Mouse (Mus musculus) subcutaneous adipose tissue, adult 2 months (tissue): ENCODE measurements around the gene Snapin. TPM values are rescaled to one million over a fixed set of nuclear protein-coding genes. Genes with fewer than 3 reads are reported as not detected.

Experiments used
- polyA plus RNA-seq: library from polyadenylated mRNA; depleted of rRNA; stranded (reverse); fragments of >200 nt; gene quantifications from 2 replicates; pipeline ENCODE4 v1.2.3, GENCODE M21; 2012; ENCODE audit warnings: low replicate concordance; rRNA removed

The Snapin gene
- 45.0 and 49.4 TPM in 2 replicates for polyA plus RNA-seq

DNA sequence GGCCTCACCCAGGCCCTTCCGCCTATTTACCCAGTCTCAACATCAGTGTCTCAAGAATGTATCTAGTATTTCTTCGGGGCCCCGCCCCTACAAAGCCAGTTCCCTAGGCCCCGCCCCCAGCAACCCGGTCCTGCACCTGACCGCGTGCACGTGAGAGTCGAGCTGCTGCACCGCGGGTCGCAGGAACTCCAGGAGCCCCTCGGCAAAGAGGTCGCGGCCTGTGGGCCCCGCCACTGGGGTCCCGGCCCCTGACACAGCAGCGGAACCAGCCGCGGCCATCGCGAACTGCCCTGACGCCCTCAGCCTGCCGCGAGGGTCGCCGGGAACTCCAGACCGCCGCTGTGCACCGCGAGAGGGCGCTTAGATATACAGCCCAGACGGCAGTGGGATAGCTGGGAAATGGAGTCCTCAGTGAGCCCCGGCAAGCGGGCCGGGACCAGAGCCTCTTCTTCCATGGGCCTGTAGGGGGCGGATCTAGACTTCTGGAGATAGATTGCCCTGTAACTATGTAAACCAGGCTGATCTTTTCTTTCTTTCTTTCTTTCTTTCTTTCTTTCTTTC is at the start of gene Snapin:
Gene Snapin (minus strand): TSS at position 338 of the 561 bp plus-strand sequence.

GRCm38 (mm10) chr3:90537141-90537904 is 46.5 kb upstream of the Snapin start, which contains the start of gene S100a16:
S100a16 (plus strand) TSS chr3:90537254.

DNA sequence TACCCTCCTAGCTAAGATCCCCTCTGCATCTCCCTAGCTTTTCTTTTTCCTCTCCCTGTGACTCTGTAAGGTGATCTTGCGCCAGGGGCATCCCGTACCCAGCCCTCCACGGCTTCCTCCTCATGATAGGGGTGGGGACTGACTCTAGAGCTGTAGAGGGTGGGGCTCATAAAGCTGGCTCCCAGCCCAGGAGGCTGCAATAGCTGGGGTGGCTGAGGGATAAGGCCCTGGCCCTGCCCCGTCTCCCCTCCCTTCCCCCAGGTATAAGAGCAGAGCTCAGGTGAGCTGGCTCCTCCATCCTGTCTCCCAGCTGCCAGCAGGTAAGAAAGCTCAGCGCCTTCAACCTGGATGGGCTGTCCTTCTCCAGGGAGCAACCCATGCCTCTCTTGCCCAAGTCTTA is 35.7 kb upstream of the Snapin start, which contains the start of gene S100a14:
Gene S100a14 (plus strand): TSS at position 277 of the 400 bp plus-strand sequence.

DNA sequence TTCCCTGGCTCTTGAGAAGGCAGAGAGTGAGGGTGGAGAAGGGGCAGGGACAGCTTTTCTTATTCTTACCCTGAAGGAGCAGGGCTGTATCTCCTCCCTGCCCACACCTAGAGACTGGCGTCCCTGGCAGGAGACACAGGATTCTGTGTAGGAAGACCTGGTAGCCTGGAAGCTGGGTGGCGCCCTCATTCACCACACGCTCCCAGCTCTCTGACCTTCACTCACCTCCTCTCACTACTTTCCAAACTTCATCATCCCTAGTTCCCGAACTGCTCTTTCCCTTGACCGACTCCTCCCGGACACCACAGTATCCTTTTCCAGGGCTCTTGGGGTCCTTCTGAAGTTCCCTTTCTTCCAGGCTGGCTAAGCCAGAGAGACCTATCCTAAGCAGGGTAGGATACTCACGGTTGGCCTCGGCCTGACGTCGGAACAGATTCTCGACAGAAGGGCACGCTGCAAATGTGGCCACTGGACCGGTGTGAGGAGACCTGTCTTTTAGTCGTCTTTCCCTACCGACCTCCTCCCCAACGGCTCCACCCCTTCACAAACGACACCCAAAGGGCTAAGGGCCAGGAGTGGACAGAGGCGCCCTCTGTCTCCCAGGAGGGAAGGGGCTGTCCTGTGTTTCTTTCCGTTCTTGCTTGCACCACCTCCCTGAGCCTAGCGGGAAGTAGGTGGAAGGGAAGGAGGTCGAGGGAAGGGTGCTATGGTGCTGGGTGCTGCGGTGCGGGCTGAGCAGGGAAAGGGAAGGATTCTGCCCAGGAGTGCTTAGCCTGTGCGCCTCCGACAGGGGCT is 23.2 kb upstream of the Snapin start, which contains the start of the genes S100a1 and S100a13:
Gene S100a1 (minus strand): TSS at position 597 of the 795 bp plus-strand sequence.
Gene S100a13 (plus strand): TSS at position 640 of the 795 bp plus-strand sequence.

GRCm38 (mm10) chr3:90508950-90509746 is 18.3 kb upstream of the Snapin start, which contains the start of gene Chtop:
Chtop (minus strand) TSS chr3:90509498.

DNA sequence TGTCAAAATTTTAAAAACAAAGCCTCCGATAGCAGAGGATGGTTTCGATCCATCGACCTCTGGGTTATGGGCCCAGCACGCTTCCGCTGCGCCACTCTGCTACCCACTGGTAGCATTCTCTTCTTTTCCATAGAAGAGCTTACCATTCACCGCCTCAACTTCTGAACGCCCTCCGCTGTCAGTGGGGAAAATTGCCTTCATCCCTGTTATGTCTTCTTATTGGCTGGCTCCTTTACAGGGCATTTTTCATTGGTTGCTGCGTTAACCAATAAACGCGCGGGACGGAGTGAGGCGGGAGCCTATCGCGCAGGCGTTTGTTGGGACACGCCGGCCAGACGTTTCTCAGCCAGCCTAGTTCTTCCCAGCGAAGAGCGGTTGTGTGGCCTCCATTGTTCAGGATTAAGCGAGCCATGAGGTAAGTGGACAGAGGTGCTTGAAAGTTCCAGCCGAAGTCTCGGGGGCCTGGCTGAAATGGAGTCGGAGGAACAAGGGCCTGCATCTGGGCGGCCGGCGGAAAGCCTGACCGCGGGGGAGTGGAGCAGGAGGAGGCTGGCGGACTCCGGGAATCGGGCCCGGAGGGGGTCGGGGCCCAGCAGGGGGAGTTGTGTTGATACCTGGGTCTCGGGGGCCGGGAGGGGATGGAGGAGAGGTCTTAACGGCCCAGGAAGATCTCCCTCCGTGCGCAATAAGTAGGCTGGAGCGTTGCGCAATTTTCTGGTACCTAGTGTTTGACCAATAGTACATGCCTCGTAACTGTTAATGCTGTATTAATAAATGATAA is 14.8 kb downstream of the Snapin start, which contains the start of gene Ilf2:
Gene Ilf2 (plus strand): TSS at position 296 of the 781 bp plus-strand sequence.

DNA sequence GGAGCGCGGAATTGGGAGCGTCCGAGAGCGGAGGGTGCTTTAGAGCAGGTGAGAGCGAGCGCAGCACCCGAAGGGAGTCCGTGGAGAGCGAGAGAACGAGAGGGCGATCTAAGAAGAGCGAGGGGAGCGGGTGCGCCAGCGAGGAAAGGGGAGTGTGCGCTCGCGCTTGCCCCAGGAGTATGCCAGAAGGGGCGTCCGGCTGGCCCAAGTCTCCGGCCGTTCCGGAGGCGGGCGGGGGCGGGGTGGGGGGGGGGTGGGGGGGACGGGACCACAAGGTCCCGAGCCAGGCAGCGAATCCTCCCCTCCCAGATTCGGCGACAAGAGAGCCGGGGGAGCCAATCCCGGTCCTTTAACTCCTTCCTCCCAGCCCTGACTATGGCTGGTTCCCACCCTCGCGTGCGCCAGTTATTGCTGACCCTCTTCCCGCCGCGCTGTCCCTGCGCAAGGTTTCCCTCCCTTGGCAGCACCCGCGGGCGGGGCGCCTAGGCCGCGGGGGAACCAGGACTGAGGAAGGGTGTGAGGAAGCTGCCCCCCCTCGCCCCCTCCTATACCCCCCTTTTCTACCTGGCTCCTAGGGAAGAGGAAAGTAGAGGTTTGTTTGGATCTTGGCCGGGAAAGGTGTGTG is 25.0 kb downstream of the Snapin start, which contains the start of gene Npr1:
Gene Npr1 (minus strand): TSS at position 181 of the 625 bp plus-strand sequence.

Other genes starting within 250 kb of the Snapin start
- gene Creb3l4, start 247.5 kb downstream of the Snapin start, polyA plus RNA-seq = 1.4 and 2.9 TPM in 2 replicates
- 123 and 129 TPM in 2 replicates for gene Slc39a1, start 242.9 kb downstream of the Snapin start, polyA plus RNA-seq
- 49.7 and 72.4 TPM in 2 replicates for gene Crtc2, start 236.9 kb downstream of the Snapin start, polyA plus RNA-seq
- 21.1 and 31.2 TPM in 2 replicates for gene Dennd4b, start 225.8 kb downstream of the Snapin start, polyA plus RNA-seq
- gene Gatad2b, start 197.9 kb downstream of the Snapin start, polyA plus RNA-seq = 21.2 and 31.8 TPM in 2 replicates
- 17.7 and 47.6 TPM in 2 replicates for gene Slc27a3, start 101.1 kb downstream of the Snapin start, polyA plus RNA-seq
- gene Ints3, start 57.4 kb downstream of the Snapin start, polyA plus RNA-seq = 30.1 and 42.9 TPM in 2 replicates
- 104 and 143 TPM in 2 replicates for gene Npr1, start 25.2 kb downstream of the Snapin start, polyA plus RNA-seq
- gene Ilf2, start 14.9 kb downstream of the Snapin start, polyA plus RNA-seq = 21.6 and 39.3 TPM in 2 replicates
- 31.3 and 57.5 TPM in 2 replicates for gene Chtop, start 18.5 kb upstream of the Snapin start, polyA plus RNA-seq
- gene S100a1, start 23.4 kb upstream of the Snapin start, polyA plus RNA-seq = 163 and 272 TPM in 2 replicates
- 81.9 and 200 TPM in 2 replicates for gene S100a13, start 23.4 kb upstream of the Snapin start, polyA plus RNA-seq
- gene S100a14, start 35.8 kb upstream of the Snapin start, polyA plus RNA-seq = 0.44 and 0.63 TPM in 2 replicates
- 177 and 190 TPM in 2 replicates for gene S100a16, start 46.2 kb upstream of the Snapin start, polyA plus RNA-seq
- gene S100a3, start 69.5 kb upstream of the Snapin start, polyA plus RNA-seq = 0.91 and 1.5 TPM in 2 replicates
- not detected in 2 replicates for gene S100a2, start 99.2 kb upstream of the Snapin start, polyA plus RNA-seq
- gene Gm42674, start 110.9 kb upstream of the Snapin start, polyA plus RNA-seq = not detected in 2 replicates
- 33.3 and 67.9 TPM in 2 replicates for gene S100a4, start 112.7 kb upstream of the Snapin start, polyA plus RNA-seq
- gene S100a5, start 117.5 kb upstream of the Snapin start, polyA plus RNA-seq = not detected in 2 replicates
- 547 and 573 TPM in 2 replicates for gene S100a6, start 121.8 kb upstream of the Snapin start, polyA plus RNA-seq
- 0.90 and 2.8 TPM in 2 replicates for gene S100a7a, start 163.0 kb upstream of the Snapin start, polyA plus RNA-seq
- gene S100a8, start 177.9 kb upstream of the Snapin start, polyA plus RNA-seq = 4.7 and 4.8 TPM in 2 replicates
- 0.63 and 3.0 TPM in 2 replicates for gene S100a9, start 204.7 kb upstream of the Snapin start, polyA plus RNA-seq
- 0.08 TPM in 1 of 2 replicates, not detected in the other for gene Pglyrp4, start 235.9 kb upstream of the Snapin start, polyA plus RNA-seq